Mouse (Mus musculus) hindbrain, embryonic 12.5 days (tissue): Measurements from ENCODE around the gene Epha1. TPM values are rescaled to one million over a fixed set of nuclear protein-coding genes. Genes with fewer than 3 reads are reported as not detected.

Experiments used
- ATAC-seq: fragments of 200-750 bp; cut with Nextera tagmentation; 2 replicates; pipeline ENCODE4 v1.8.0; 2017; ENCODE audit warnings: moderate TSS enrichment; ENCODE audit not compliant: low FRiP score
- H3K27ac ChIP-seq: fragments of 300-500 bp; sonication (generic); 2 replicates; pipeline ENCODE4 v1.5.1; 2016; ENCODE audit warnings: mild to moderate bottlenecking
- H3K27me3 ChIP-seq: fragments of 300-500 bp; sonication (generic); 2 replicates; pipeline ENCODE4 v1.6.1; 2016; ENCODE audit warnings: mild to moderate bottlenecking
- H3K36me3 ChIP-seq: fragments of 300-500 bp; sonication (generic); 2 replicates; pipeline ENCODE4 v1.6.1; 2016; ENCODE audit warnings: mild to moderate bottlenecking
- H3K4me1 ChIP-seq: fragments of 300-500 bp; sonication (generic); 2 replicates; pipeline ENCODE4 v1.6.1; 2016
- H3K4me2 ChIP-seq: fragments of 300-500 bp; sonication (generic); replicated peaks from 2 replicates; pipeline ENCODE4 v1.6.1; 2016; ENCODE audit warnings: mild to moderate bottlenecking
- H3K4me3 ChIP-seq: fragments of 300-500 bp; sonication (generic); 2 replicates; pipeline ENCODE4 v1.5.1; 2016; ENCODE audit warnings: mild to moderate bottlenecking
- H3K9ac ChIP-seq: fragments of 300-500 bp; sonication (generic); 2 replicates; pipeline ENCODE4 v1.6.1; 2016; ENCODE audit warnings: mild to moderate bottlenecking, moderate library complexity
- H3K9me3 ChIP-seq: fragments of 300-500 bp; sonication (generic); replicated peaks from 2 replicates; pipeline ENCODE4 v1.6.1; 2016; ENCODE audit warnings: mild to moderate bottlenecking
- WGBS: fragments of 180-500 bp; shearing (Covaris S2); methylation state at CpG from one replicate; pipeline ENCODE4 v1.1.7; 2016; 5-methylcytosine and 5-hydroxymethylcytosine counted together
- polyA plus RNA-seq: library from polyadenylated mRNA; unstranded; fragments of >200 nt; fragmentation: Nextera tagmentation; extraction: Ambion mirVana; gene quantifications from 2 replicates; pipeline ENCODE4 v1.2.1, GENCODE M21; 2016

Gene Epha1
- polyA plus RNA-seq, 1 experiment from 2014 or later = 1.9 TPM

DNA sequence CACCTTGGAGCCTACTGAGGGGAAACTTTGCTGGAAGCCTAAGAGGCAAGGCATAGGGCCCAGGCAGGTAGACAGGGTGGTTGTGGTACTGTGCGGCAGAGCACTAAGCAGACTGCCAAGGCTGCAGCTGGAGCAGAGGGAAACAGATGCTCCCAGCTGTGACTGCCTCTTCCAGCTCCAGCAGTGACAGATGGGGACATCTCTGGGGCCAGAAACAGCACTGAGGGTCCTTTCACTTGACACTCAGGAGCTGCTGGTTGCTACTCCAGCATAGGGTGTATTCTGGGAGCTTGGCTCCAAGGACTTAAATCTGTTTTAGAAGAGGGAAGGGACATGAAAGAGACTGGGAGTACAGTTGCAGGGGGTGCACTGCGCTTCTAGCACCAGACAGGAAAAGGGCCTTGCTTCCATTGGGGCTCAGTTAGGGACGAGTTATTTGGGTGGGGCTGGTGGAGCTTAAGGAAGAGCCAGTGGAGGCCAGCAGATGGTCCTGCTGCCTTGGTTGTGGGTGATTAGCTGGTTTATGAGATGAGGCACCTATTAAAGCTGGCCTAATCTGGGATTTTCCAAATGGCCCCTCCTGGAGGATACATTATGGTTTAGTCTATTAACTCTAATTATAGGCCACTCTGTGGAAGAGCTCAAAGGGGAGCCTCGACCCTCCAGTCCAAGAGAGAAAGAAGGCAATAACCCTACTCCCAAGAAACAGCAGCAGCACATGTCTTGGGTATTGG lies 2.3 kb downstream of the Epha1 start:
- WGBS = 48% methylated on average over 4 of the region's 4 CpGs

DNA sequence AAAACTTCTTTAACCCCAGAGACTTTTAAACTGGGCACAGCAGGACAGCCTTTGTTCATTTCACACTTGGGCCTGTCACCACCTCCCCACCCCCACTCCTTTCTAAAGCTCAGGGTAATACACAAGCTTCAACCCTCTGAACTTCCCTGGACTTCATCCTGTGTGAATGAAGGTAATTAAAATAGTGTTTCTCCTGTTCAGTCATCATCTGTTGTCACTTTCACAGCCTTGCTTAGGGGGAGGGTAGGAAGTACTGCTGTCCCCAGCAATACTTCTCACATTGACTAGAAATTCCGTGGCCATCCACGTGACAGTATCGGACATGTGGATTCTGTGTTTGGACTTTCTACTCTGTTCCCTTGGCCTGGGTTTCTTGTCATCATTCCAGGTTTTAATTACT lies 3.2 kb downstream of the Epha1 start:
- Histone ChIP-seq H3K4me2 (no peak overlapping the region), H3K36me3 (no peaks in the 10 kb centered on the region), H3K9ac (no peak overlapping the region), H3K27me3 (peaks cover 18% of the 10 kb centered on the region), H3K27ac (no peak overlapping the region), H3K9me3 (no peaks in the 10 kb centered on the region), H3K4me1 (peaks cover 11% of the 10 kb centered on the region), H3K4me3 (no peak overlapping the region)
- ATAC-seq = no peak
- 5% methylated on average over 3 of the region's 3 CpGs for WGBS

More for the DNA sequence above, 2.3 kb downstream of the Epha1 start:
- Histone ChIP-seq H3K9ac (no peak overlapping the region), H3K4me2 (no peak overlapping the region), H3K9me3 (no peaks in the 10 kb centered on the region), H3K4me3 (no peak overlapping the region), H3K27ac (no peak overlapping the region), H3K27me3 (peaks cover 18% of the 10 kb centered on the region), H3K4me1 (peaks cover 11% of the 10 kb centered on the region), H3K36me3 (no peaks in the 10 kb centered on the region)
- no peak for ATAC-seq

DNA sequence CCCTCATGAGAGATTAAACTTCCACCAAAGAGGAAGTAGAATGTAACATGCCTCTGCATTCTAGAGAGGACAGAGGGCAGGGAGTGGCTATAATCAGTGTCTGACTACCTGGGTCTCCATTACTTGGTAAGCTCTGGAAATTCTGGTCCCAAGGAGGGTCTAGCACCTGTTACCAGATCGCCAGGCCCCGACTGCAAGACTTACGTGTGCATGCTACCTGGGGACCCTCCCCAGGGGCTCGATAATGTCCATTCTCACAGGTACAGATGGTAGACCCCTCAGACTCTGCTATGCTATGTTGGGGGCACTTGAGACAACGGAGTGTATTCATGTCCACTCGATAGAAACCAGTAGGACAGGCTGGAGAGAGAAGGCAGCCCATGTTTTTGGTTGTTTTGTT lies 7.9 kb downstream of the Epha1 start:
- H3K4me3 ChIP-seq = no peak overlapping the region
- no peaks in the 10 kb centered on the region for H3K9me3 ChIP-seq
- H3K27ac ChIP-seq = no peak overlapping the region
- H3K27me3 ChIP-seq = no peaks in the 10 kb centered on the region
- H3K4me2 ChIP-seq = no peak overlapping the region
- H3K36me3 ChIP-seq = 0 out of 2 replicates have a peak, but pooled peaks cover 6% of the 10 kb centered on the region
- H3K4me1 ChIP-seq = no peaks in the 10 kb centered on the region
- H3K9ac ChIP-seq = no peak overlapping the region
- WGBS = 89% methylated on average over 6 of the region's 6 CpGs
- ATAC-seq = no peak

DNA sequence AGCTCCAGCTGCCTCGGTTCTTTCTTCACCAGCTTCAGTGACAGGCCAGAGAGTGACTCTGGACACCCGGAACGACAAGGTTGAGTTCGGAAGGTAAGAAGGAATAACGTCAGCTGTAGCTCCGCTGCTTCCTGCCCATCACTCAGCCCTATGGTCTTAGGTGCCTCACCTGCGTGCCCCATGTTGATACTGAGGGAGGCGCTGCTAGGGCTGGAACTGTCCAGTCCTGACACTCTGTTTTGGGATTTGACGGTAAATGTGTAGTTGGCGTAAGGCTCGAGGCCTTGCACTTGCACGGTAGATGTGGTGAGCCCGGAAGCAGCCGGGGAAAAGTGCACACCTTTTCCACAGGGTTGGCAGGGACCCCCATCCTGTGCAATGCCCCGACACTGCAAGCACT lies 8.5 kb downstream of the Epha1 start:
- Histone ChIP-seq H3K27me3 (no peaks in the 10 kb centered on the region), H3K9ac (no peak overlapping the region), H3K9me3 (no peaks in the 10 kb centered on the region), H3K4me2 (no peak overlapping the region), H3K4me1 (no peaks in the 10 kb centered on the region), H3K36me3 (peaks cover 9% of the 10 kb centered on the region; the same call in 1 of the 2 replicates), H3K4me3 (no peak overlapping the region), H3K27ac (no peak overlapping the region)
- 88% methylated on average over 15 of the region's 15 CpGs for WGBS
- no peak for ATAC-seq

DNA sequence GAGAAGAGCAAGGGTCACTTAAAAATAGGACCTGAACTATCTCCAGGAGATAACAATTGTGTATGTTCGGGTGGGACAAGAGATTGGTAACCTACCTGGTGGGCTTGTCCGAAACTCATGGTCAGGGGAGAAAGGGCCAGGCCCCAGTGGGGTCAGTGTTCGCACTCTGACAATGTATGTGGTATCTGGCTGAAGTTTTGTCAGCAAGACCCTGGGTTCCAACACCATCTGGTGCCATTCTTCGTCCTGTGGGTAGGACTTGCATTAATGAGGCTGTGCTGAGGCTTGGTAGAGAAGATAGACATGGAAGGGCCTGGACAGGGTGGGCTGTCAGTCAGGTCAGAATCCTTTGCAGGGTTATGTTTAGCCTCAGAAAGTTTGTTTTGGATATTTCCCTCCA lies 9.0 kb downstream of the Epha1 start:
- H3K9me3 ChIP-seq = no peaks in the 10 kb centered on the region
- 82% methylated on average over 4 of the region's 4 CpGs for WGBS
- no peak overlapping the region for H3K27ac ChIP-seq
- peaks cover 13% of the 10 kb centered on the region for H3K36me3 ChIP-seq
- H3K4me2 ChIP-seq = no peak overlapping the region
- no peak overlapping the region for H3K9ac ChIP-seq
- no peak overlapping the region for H3K4me3 ChIP-seq
- ATAC-seq = no peak
- H3K4me1 ChIP-seq = no peaks in the 10 kb centered on the region
- no peaks in the 10 kb centered on the region for H3K27me3 ChIP-seq

DNA sequence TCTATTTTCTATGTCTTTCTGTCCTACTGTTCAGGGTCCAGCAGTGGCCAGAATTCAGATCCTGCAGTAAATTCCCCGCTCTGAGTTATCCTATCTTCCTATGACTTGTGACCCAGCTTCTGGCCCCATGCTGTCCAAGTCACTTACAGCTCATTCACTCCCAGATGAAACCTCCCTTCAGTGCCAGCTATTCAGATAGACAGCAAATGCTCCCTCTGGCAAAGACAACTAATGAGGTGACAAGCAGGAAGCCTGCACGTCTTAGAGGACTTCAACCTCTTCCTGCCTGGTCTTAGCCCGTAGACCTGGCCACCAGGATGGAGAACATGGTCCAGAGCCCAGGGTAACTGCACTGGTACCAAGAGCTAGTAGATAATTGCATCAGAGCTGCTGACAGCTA lies 10.1 kb downstream of the Epha1 start:
- Histone ChIP-seq H3K4me3 (no peak overlapping the region), H3K36me3 (peaks cover 24% of the 10 kb centered on the region), H3K27me3 (no peaks in the 10 kb centered on the region), H3K27ac (no peak overlapping the region), H3K4me1 (no peaks in the 10 kb centered on the region), H3K9me3 (no peaks in the 10 kb centered on the region), H3K9ac (no peak overlapping the region), H3K4me2 (no peak overlapping the region)
- 62% methylated on average over 3 of the region's 3 CpGs for WGBS
- ATAC-seq = no peak

DNA sequence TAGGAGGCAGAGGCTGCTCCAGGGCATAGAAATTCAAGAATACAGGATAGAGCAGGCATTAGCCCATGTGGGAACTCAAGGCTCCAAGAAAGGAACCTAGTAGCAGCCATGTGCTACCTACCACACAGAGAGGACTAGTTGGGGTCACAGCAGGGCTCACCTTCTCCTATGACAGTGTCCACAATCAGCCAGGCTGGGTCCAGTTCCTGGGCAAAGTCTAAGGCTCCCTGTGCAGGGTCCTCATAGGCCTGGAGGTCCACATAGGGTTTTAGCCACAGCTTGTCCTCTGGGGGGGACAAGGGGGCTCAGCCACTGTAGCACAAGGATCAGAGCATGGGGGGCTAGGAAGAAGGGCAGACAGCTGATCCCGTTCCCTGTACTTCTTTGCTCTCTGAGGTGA lies 10.6 kb downstream of the Epha1 start:
- no peak for ATAC-seq
- WGBS = 89% methylated on average over 1 of the region's 1 CpGs

DNA sequence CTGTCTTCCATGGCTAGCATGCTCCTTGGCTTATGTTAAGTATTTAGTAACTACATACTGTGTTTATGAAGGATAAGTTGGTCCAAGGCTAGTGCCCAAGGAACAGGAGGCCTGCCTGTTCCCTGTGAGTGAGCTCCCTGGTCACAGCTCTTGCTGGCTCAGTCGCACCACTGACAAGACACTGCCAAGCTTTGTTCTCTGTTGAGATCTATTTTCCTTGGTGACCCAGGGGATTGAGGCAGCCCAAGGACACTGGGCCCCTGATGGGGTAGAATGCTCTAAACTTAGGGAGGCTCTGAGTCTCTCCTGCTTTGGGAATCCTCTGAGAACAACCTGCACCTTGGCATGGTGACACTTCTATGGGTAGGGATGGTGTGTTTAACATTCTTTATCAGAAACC lies 11.0 kb downstream of the Epha1 start:
- no peak for ATAC-seq
- no peak overlapping the region for H3K4me3 ChIP-seq
- 67% methylated on average over 1 of the region's 1 CpGs for WGBS
- H3K4me1 ChIP-seq = no peaks in the 10 kb centered on the region
- H3K9ac ChIP-seq = no peak overlapping the region
- no peak overlapping the region for H3K27ac ChIP-seq
- no peaks in the 10 kb centered on the region for H3K27me3 ChIP-seq
- no peak overlapping the region for H3K4me2 ChIP-seq
- H3K9me3 ChIP-seq = no peaks in the 10 kb centered on the region
- peaks cover 33% of the 10 kb centered on the region for H3K36me3 ChIP-seq

More for the DNA sequence above, 10.6 kb downstream of the Epha1 start:
- Histone ChIP-seq H3K27me3 (no peaks in the 10 kb centered on the region), H3K4me2 (no peak overlapping the region), H3K27ac (no peak overlapping the region), H3K9me3 (no peaks in the 10 kb centered on the region), H3K4me3 (no peak overlapping the region), H3K9ac (no peak overlapping the region), H3K4me1 (no peaks in the 10 kb centered on the region), H3K36me3 (peaks cover 29% of the 10 kb centered on the region)

DNA sequence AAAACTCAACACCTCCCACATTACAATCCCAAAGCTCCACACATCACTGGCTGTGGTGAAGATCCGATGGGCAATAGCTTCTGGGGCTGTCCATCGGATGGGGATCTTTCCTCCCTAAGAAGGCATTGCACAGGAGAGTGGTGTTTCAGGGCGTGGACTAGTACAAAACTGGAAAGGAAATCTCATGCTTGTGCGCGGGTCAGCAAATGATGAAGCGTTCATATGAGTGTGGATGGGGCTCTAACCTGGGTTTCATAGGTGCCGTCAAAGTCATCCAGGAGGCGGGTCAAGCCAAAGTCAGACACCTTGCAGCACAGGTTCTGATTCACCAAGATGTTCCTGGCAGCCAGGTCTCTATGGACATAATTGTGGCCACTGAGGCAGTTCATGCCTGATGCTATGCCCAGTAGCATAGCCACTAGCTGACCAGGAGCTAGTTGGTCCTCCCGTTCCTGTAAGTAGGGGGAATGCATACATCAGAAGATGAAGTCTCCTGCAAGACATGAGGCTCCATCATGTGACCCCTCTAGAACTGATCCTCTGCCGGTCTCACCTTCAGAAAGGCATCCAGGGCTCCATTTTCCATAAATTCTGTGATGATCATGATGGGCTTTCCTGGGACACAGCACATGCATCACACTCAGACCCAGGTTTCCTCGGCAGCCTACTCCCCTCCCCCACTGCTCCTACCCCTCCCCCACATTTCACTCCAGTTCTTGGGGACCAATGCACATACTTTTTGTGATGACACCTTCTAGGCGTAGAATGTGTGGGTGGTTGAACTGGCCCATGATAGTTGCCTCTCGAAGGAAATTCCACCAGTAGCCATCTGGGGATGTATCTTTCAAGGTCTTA lies 11.8 kb downstream of the Epha1 start:
- H3K4me2 ChIP-seq = no peak overlapping the region
- no peaks in the 10 kb centered on the region for H3K27me3 ChIP-seq
- H3K36me3 ChIP-seq = peaks cover 41% of the 10 kb centered on the region
- no peak overlapping the region for H3K4me3 ChIP-seq
- ATAC-seq = no peak
- H3K9ac ChIP-seq = no peak overlapping the region
- no peak overlapping the region for H3K27ac ChIP-seq
- 97% methylated on average over 13 of the region's 13 CpGs for WGBS
- no peaks in the 10 kb centered on the region for H3K4me1 ChIP-seq
- H3K9me3 ChIP-seq = no peaks in the 10 kb centered on the region

DNA sequence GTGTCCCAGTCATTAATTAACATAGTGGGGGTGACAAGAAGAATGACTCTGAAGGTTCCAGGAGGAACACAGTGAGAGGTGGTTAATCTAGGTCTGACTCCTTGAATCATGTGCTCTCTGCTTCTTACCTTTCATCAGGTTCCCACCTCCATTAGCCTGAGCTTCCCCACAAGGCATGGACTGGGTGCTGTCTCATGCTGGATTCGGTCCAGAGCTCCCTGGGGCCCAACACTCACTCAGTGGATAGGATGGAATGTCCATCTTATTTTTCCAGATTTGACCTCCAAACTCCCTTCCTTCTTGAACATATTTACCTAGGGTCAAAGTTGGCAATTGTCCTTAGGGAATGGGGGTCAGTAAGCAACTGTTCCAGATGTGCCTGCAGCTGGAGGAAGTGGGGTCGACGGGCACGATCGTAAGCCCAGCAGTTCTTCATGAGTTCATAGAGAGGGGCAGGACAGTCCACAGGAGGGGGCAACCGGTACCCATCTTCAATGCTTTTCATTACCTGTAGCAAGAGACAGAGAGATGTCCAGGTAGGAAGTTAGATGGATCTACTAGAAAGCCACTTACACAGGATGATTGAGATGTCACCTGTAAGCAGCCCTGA lies 12.7 kb downstream of the Epha1 start:
- no peaks in the 10 kb centered on the region for H3K9me3 ChIP-seq
- no peaks in the 10 kb centered on the region for H3K4me1 ChIP-seq
- peaks cover 50% of the 10 kb centered on the region for H3K36me3 ChIP-seq
- H3K4me2 ChIP-seq = no peak overlapping the region
- no peaks in the 10 kb centered on the region for H3K27me3 ChIP-seq
- WGBS = 79% methylated on average over 6 of the region's 6 CpGs
- no peak for ATAC-seq
- no peak overlapping the region for H3K27ac ChIP-seq
- H3K4me3 ChIP-seq = no peak overlapping the region
- no peak overlapping the region for H3K9ac ChIP-seq

DNA sequence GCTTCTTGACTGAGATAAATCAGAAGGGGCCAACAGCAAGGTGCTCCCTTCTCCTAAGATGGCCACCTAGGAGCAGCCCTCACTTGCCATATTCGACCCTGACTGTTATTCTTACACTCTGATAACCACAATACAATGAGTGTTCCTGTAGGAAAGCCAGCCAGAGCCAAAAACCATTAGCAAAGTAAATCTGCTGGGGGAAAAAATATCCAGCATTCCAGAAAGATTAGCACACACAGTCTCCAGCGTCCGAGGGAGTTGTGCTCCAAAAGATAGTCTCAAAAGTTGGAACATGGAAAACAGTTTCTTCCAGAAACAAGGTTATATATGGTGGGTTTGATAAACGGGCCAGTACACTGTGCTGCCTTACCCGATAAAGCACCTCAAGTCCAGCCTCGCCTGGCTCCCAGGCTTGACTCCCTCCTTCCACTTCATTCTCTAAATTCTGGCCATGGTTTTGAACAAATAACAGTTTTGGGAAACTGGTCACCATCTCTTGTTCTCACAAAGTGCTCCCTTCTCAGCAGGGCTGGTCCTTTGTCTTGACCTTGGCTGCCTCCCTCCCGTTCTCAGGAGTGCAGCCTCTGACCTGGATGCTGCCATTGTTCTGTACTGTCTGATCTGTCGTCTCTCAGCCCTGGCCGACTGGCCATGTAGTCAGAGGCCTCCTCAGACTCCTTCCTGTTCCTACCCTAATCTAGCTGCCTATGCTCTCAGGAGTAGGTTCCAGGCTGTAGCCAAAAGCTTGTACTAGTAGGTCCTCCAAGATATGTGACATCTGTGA lies 13.5 kb downstream of the Epha1 start:
- 73% methylated on average over 9 of the region's 9 CpGs for WGBS
- Histone ChIP-seq H3K27me3 (no peaks in the 10 kb centered on the region), H3K9ac (no peak overlapping the region), H3K4me2 (no peak overlapping the region), H3K36me3 (peaks cover 56% of the 10 kb centered on the region), H3K4me3 (no peak overlapping the region), H3K9me3 (no peaks in the 10 kb centered on the region), H3K4me1 (peaks cover under 1% of the 10 kb centered on the region; the same call in 1 of the 2 replicates), H3K27ac (no peak overlapping the region)
- no peak for ATAC-seq

DNA sequence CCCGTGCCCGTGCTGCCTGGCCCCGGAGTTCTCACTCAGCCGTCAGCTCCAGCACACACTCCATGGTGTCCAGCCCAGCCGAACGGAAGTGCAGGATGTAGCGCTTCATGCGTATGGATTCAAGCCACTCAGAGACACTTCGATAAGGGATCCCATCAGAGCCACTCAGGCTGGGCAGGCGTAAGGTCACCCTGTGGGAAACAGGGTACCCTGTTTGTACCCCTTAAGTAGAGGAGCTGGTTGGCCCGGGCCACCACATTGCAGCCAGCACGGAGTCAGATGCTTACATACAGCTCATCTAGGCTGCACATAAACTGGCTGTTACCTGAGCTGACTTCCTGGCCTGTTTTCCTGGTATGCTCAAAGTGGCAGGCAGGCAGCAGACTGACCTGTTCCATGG lies 14.2 kb downstream of the Epha1 start:
- peaks cover 61% of the 10 kb centered on the region for H3K36me3 ChIP-seq
- 93% methylated on average over 12 of the region's 12 CpGs for WGBS
- ATAC-seq = no peak

More for the DNA sequence above, 14.2 kb downstream of the Epha1 start:
- Histone ChIP-seq H3K9ac (no peak overlapping the region), H3K4me2 (no peak overlapping the region), H3K4me3 (no peak overlapping the region), H3K4me1 (peaks cover 7% of the 10 kb centered on the region), H3K27ac (no peak overlapping the region), H3K9me3 (no peaks in the 10 kb centered on the region), H3K27me3 (no peaks in the 10 kb centered on the region)
